Mouse (Mus musculus) C3H10T1/2 (cell line): Measurements from ENCODE around the gene Cyp4a31. TPM values are rescaled to one million over a fixed set of nuclear protein-coding genes. Genes with fewer than 3 reads are reported as not detected.

Experiments used
- polyA plus RNA-seq, 2 experiments: library from polyadenylated mRNA; unstranded; fragments of >200 nt; fragmentation: generic; extraction: Trizol; gene quantifications; one replicate each; pipeline ENCODE4 v1.2.1; 2012; ENCODE audit warnings: missing spikeins in 2 of 2

Gene Cyp4a31
- not detected for polyA plus RNA-seq

GRCm38 (mm10) chr4:115563401-115563800 lies at the start of gene Cyp4a31:
Cyp4a31 (plus strand) TSS chr4:115563649.

GRCm38 (mm10) chr4:115518000-115518399 lies 45.4 kb upstream of the Cyp4a31 start, which contains the start of gene Cyp4a10:
Cyp4a10 (plus strand) TSS chr4:115518264.

GRCm38 (mm10) chr4:115600611-115601010 lies 37.2 kb downstream of the Cyp4a31 start, which contains the start of gene Cyp4a32:
Cyp4a32 (plus strand) TSS chr4:115600969.

Other genes starting within 250 kb of the Cyp4a31 start
- gene Cyp4a12b, start 152.0 kb upstream of the Cyp4a31 start, polyA plus RNA-seq, result under 1 TPM in 1 of 2 experiments, not detected in 1; 0.01 TPM
- gene Cyp4a30b, start 111.0 kb upstream of the Cyp4a31 start, polyA plus RNA-seq, result not detected
- gene Cyp4a14, start 67.5 kb upstream of the Cyp4a31 start, polyA plus RNA-seq, result not detected
- not detected for gene Cyp4a10, start 45.4 kb upstream of the Cyp4a31 start, polyA plus RNA-seq
- not detected for gene Cyp4a32, start 37.3 kb downstream of the Cyp4a31 start, polyA plus RNA-seq
- not detected for gene Cyp4b1, start 84.1 kb downstream of the Cyp4a31 start, polyA plus RNA-seq
- gene Efcab14, start 174.1 kb downstream of the Cyp4a31 start, polyA plus RNA-seq, result 1 to 10 TPM in 1 of 2 experiments, under 1 TPM in 1; 0.89 to 9.9 TPM
- under 1 TPM in 1 of 2 experiments, not detected in 1; 0.15 TPM for gene Tex38, start 217.4 kb downstream of the Cyp4a31 start, polyA plus RNA-seq
- 1 to 10 TPM; 1.7 to 7.3 TPM for gene Atpaf1, start 221.2 kb downstream of the Cyp4a31 start, polyA plus RNA-seq